Mouse (Mus musculus): ENCODE data around the gene Paqr8. TPM values are rescaled to one million over a fixed set of nuclear protein-coding genes. Genes with fewer than 3 reads are reported as not detected.

Paqr8 gene
- polyA plus RNA-seq, 1 experiment from 2014 or later: 5.2 TPM

GRCm38 (mm10) chr1:20941857-20942256 is 51.5 kb downstream of the Paqr8 start:
- Histone ChIP-seq H3K9me3 (ENCODE audit: low read length) (0 out of 2 replicates have a peak, but pooled peaks cover 3% of the 10 kb centered on the region), H3K4me1 (ENCODE audit: insufficient read depth, low read length) (no peaks in the 10 kb centered on the region), H3K27ac (ENCODE audit: low read length) (no peak overlapping the region), H3K9ac (replicated peaks; ENCODE audit: low read length) (no peak overlapping the region), H3K4me3 (ENCODE audit: low read length) (no peak overlapping the region), H3K27me3 (ENCODE audit: insufficient read depth, low read length) (no peaks in the 10 kb centered on the region), H3K36me3 (ENCODE audit: insufficient read depth, low read length) (no peaks in the 10 kb centered on the region), H3K4me2 (replicated peaks; ENCODE audit: low read depth, low read length) (no peak overlapping the region)
- WGBS: 43% methylated on average over 7 of the region's 7 CpGs
- ATAC-seq (ENCODE audit: low FRiP score, low TSS enrichment): peak; percentile 37

DNA sequence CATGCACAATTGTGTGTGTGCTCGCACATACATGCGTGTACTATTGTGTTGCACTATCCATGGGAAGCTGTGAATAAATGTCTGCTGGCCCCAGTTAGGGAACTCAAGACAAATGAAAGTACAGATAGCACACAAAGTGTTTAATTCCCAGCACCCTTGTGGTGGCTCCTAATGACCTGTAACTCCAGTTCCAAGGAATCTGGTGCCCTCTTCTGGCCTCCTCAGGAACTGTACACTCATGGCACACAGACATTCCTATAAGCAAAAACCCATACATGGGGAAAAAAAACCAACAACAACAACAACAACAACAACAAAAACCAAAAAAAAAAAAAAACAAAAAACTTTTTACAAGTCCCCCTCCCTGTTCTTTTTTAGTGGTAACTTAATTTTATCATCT is 52.6 kb downstream of the Paqr8 start:
- WGBS: 96% methylated on average over 2 of the region's 2 CpGs
- Histone ChIP-seq H3K27ac (ENCODE audit: low read length) (no peak overlapping the region), H3K27me3 (ENCODE audit: insufficient read depth, low read length) (no peaks in the 10 kb centered on the region), H3K9ac (replicated peaks; ENCODE audit: low read length) (no peak overlapping the region), H3K9me3 (ENCODE audit: low read length) (0 out of 2 replicates have a peak, but pooled peaks cover 3% of the 10 kb centered on the region), H3K4me3 (ENCODE audit: low read length) (no peak overlapping the region), H3K4me2 (replicated peaks; ENCODE audit: low read depth, low read length) (no peak overlapping the region), H3K36me3 (ENCODE audit: insufficient read depth, low read length) (no peaks in the 10 kb centered on the region), H3K4me1 (ENCODE audit: insufficient read depth, low read length) (no peaks in the 10 kb centered on the region)
- ATAC-seq (ENCODE audit: low FRiP score, low TSS enrichment): no peak

DNA sequence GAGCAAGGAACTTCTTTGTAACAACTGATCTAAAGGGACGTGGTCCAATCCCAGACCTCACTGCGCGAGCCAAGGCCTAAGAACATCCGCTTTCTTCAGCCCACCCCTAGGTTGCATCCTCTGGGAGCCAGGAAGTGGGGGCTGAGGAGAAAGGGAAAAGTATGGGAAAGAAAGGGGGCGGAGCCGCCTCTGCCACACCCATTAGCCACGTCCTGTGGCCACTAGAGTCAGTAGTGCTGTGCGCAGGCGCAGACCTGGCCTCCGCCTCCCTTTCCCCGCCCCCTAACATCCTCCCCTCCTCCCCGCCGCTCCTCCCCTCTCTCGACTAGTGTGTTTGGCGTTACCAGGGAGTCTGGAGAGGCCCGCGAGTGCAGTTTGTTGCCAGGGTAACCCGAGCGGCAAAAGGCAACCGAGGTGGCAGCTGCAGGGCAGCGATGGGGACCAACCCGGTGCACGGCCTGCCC is 60.9 kb downstream of the Paqr8 start, which contains the start of gene Efhc1:
Efhc1 (plus strand) TSS at position 327 of the 464 bp plus-strand sequence.
- Histone ChIP-seq H3K27me3 (ENCODE audit: insufficient read depth, low read length) (no peaks in the 10 kb centered on the region), H3K4me2 (replicated peaks; ENCODE audit: low read depth, low read length) (peak within 1 kb of the TSS; percentile 72), H3K9ac (replicated peaks; ENCODE audit: low read length) (peak within 1 kb of the TSS; percentile 53), H3K4me1 (ENCODE audit: insufficient read depth, low read length) (peaks cover 12% of the 10 kb centered on the region), H3K36me3 (ENCODE audit: insufficient read depth, low read length) (no peaks in the 10 kb centered on the region), H3K4me3 (ENCODE audit: low read length) (peak within 1 kb of the TSS; percentile 56), H3K9me3 (ENCODE audit: low read length) (no peaks in the 10 kb centered on the region), H3K27ac (ENCODE audit: low read length) (peak within 1 kb of the TSS; percentile 56)
- ATAC-seq (ENCODE audit: low FRiP score, low TSS enrichment): peak; percentile 98
- under 1% methylated on average over 22 of the region's 23 CpGs for WGBS

DNA sequence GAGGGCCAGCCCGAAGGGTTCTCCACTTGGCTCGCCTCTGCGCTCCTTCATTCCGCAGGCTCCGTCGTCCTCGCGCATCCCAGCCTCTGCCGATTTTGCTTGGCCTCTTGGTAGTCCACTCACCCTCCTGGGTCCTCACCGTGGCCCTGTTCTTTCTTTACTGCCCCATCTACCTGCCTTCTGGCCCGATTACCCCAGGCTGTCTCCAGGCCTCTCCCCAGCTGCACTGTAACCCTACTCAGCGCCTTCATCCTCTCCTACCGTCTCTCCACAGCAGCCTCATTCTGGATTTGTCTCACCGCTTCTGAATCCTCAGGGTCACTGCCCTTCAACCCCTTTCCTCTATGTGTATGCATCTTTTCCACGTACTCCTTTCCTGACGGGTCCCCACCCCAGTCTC is 61.4 kb downstream of the Paqr8 start:
- H3K4me2 ChIP-seq (replicated peaks; ENCODE audit: low read depth, low read length): peak overlapping the region; percentile 72
- peak overlapping the region; percentile 53 for H3K9ac ChIP-seq (replicated peaks; ENCODE audit: low read length)
- H3K4me1 ChIP-seq (ENCODE audit: insufficient read depth, low read length): peaks cover 12% of the 10 kb centered on the region
- ATAC-seq (ENCODE audit: low FRiP score, low TSS enrichment): peak; percentile 72; the same call in 1 of the 2 replicates
- H3K27ac ChIP-seq (ENCODE audit: low read length): no peak overlapping the region
- no peaks in the 10 kb centered on the region for H3K9me3 ChIP-seq (ENCODE audit: low read length)
- peak overlapping the region; percentile 56 for H3K4me3 ChIP-seq (ENCODE audit: low read length)
- 5% methylated on average over 16 of the region's 16 CpGs for WGBS
- H3K36me3 ChIP-seq (ENCODE audit: insufficient read depth, low read length): no peaks in the 10 kb centered on the region
- no peaks in the 10 kb centered on the region for H3K27me3 ChIP-seq (ENCODE audit: insufficient read depth, low read length)

- Histone ChIP-seq H3K4me2 (replicated peaks; ENCODE audit: low read depth, low read length) (no peak overlapping the region), H3K9ac (replicated peaks; ENCODE audit: low read length) (no peak overlapping the region), H3K4me1 (ENCODE audit: insufficient read depth, low read length) (peaks cover 12% of the 10 kb centered on the region), H3K9me3 (ENCODE audit: low read length) (no peaks in the 10 kb centered on the region), H3K4me3 (ENCODE audit: low read length) (no peak overlapping the region), H3K27ac (ENCODE audit: low read length) (no peak overlapping the region), H3K27me3 (ENCODE audit: insufficient read depth, low read length) (no peaks in the 10 kb centered on the region), H3K36me3 (ENCODE audit: insufficient read depth, low read length) (no peaks in the 10 kb centered on the region)
- ATAC-seq (ENCODE audit: low FRiP score, low TSS enrichment): no peak
- WGBS: 82% methylated on average over 3 of the region's 3 CpGs
Observed at GRCm38 (mm10) chr1:20954876-20955275, 64.5 kb downstream of the Paqr8 start.

DNA sequence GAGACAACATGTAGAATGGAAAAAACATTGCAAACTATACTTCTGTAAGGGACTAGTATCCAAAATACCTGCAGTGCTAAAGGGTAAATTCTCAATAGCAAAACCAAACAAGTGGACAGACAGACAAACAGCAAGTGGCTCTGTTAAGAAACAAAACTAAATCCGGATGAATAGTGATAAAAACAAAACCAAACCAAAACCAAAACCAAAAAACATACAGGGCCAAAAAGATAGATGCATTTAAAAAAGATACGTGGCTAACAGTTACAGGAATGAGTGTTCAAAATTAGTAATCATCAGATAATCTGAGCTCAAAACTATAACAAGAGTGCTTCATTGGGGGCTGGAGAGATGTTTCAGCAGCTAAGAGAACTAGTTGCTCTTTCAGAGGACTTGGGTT is 79.2 kb downstream of the Paqr8 start:
- H3K36me3 ChIP-seq (ENCODE audit: insufficient read depth, low read length): no peaks in the 10 kb centered on the region
- H3K4me1 ChIP-seq (ENCODE audit: insufficient read depth, low read length): no peaks in the 10 kb centered on the region
- H3K4me3 ChIP-seq (ENCODE audit: low read length): no peak overlapping the region
- no peaks in the 10 kb centered on the region for H3K27me3 ChIP-seq (ENCODE audit: insufficient read depth, low read length)
- 94% methylated on average over 2 of the region's 2 CpGs for WGBS
- no peaks in the 10 kb centered on the region for H3K9me3 ChIP-seq (ENCODE audit: low read length)
- H3K9ac ChIP-seq (replicated peaks; ENCODE audit: low read length): no peak overlapping the region
- H3K4me2 ChIP-seq (replicated peaks; ENCODE audit: low read depth, low read length): no peak overlapping the region
- H3K27ac ChIP-seq (ENCODE audit: low read length): no peak overlapping the region
- no peak for ATAC-seq (ENCODE audit: low FRiP score, low TSS enrichment)

DNA sequence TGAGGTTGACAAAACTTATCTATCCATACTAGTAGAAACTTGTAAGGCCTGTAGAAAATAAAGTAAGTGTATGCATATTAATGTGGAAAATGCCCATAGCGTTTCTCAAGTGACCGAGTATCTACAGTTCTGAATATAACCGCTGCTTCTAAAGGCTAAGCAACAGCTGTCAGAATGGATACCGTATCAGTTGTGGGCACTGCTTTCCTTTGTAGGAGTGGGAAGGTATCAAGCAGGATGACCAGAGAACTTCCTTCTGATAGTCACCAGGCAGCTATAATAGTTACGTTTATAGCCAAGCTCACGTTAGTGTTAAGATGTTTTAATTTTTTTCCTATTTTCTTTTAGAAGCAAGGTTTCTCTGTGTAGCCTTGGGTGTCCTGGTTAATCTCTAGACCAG is 83.0 kb downstream of the Paqr8 start:
- no peaks in the 10 kb centered on the region for H3K4me1 ChIP-seq (ENCODE audit: insufficient read depth, low read length)
- H3K9ac ChIP-seq (replicated peaks; ENCODE audit: low read length): no peak overlapping the region
- H3K4me3 ChIP-seq (ENCODE audit: low read length): no peak overlapping the region
- H3K4me2 ChIP-seq (replicated peaks; ENCODE audit: low read depth, low read length): no peak overlapping the region
- H3K27me3 ChIP-seq (ENCODE audit: insufficient read depth, low read length): no peaks in the 10 kb centered on the region
- H3K27ac ChIP-seq (ENCODE audit: low read length): no peak overlapping the region
- WGBS: 94% methylated on average over 6 of the region's 6 CpGs
- ATAC-seq (ENCODE audit: low FRiP score, low TSS enrichment): no peak
- H3K9me3 ChIP-seq (ENCODE audit: low read length): no peaks in the 10 kb centered on the region
- H3K36me3 ChIP-seq (ENCODE audit: insufficient read depth, low read length): no peaks in the 10 kb centered on the region

DNA sequence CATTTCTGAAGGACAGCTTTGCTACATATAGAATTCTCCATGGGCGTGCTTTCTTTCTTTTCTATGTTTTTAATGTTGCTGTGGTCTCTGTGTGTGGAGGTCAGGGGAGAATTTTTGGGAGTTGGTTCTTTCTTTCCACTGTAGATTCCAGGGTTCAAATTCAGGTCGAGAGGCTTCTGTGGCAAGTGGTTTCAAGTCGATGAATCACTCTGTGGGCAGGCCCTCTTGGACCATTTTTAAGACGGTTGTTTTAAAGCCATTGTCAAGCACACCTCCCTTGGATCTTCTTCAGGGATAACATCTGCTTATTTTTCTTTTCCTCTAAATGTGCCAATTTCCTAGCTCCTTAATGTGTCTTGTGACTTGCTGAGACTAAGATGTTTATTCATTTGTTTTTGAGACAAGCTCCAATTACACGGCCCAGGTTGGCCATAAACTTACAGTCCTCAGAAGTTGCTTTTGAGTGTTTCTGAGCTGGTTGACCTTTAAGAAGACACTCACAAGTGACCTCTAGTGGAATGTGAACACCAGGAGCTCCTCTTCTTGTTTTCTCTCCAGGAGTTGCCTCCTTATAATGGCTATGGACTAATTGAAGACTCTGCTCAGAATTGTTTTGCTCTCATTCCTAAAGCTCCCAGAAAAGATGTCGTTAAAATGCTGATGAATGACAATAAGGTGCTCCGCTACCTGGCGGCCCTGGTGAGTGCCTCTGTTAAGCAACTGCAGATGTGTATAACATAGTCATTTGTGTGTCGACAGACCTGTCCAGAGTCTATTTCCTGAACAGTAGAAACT is 84.1 kb downstream of the Paqr8 start:
- Histone ChIP-seq H3K9ac (replicated peaks; ENCODE audit: low read length) (no peak overlapping the region), H3K4me2 (replicated peaks; ENCODE audit: low read depth, low read length) (no peak overlapping the region), H3K4me1 (ENCODE audit: insufficient read depth, low read length) (no peaks in the 10 kb centered on the region), H3K4me3 (ENCODE audit: low read length) (no peak overlapping the region), H3K27me3 (ENCODE audit: insufficient read depth, low read length) (no peaks in the 10 kb centered on the region), H3K36me3 (ENCODE audit: insufficient read depth, low read length) (no peaks in the 10 kb centered on the region), H3K9me3 (ENCODE audit: low read length) (no peaks in the 10 kb centered on the region), H3K27ac (ENCODE audit: low read length) (no peak overlapping the region)
- no peak for ATAC-seq (ENCODE audit: low FRiP score, low TSS enrichment)
- 47% methylated on average over 9 of the region's 9 CpGs for WGBS

DNA sequence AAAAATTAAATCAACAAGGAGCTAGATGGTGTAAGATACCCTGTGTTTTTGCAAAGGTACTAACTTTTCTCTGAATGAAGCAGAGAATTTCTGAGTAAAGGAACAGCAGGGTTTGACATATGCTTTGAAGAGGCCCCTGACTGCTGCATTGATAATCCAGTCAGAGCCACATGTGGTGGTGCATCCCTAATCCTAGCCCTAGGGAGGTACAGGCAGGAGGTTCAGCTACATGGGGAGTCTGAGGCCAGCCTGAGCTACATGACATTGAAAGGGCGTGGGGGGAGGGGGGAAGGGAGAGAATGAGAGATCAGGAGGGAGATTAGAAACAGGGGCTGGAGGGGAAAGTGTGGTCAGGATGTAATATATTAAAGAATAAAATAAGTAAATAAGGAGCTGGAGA is 90.1 kb downstream of the Paqr8 start:
- WGBS: 71% methylated on average over 1 of the region's 1 CpGs

DNA sequence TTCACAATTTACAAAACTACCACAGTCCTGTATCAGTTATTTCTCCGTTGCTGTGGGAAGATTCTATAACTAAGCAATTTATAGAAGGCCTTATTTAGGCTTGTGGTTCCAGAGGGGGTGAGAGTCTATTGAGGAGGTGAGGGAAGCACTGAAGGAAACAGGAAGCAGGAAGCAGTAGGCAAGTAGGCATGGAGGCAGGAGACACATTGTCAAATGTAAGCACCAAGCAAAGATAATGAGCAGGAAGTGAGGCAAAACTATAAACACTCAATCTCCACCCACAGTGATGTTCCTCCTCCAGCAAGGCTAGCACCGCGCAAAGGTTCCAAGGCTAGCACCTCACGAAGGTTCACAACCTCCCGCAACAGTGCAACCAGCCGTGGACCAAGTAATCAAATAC is 91.4 kb downstream of the Paqr8 start:
- Histone ChIP-seq H3K4me2 (replicated peaks; ENCODE audit: low read depth, low read length) (no peak overlapping the region), H3K36me3 (ENCODE audit: insufficient read depth, low read length) (no peaks in the 10 kb centered on the region), H3K4me3 (ENCODE audit: low read length) (no peak overlapping the region), H3K9me3 (ENCODE audit: low read length) (no peaks in the 10 kb centered on the region), H3K9ac (replicated peaks; ENCODE audit: low read length) (no peak overlapping the region), H3K27me3 (ENCODE audit: insufficient read depth, low read length) (no peaks in the 10 kb centered on the region), H3K4me1 (ENCODE audit: insufficient read depth, low read length) (no peaks in the 10 kb centered on the region), H3K27ac (ENCODE audit: low read length) (no peak overlapping the region)
- no peak for ATAC-seq (ENCODE audit: low FRiP score, low TSS enrichment)
- 90% methylated on average over 6 of the region's 6 CpGs for WGBS

More for the DNA sequence above, 90.1 kb downstream of the Paqr8 start:
- no peak for ATAC-seq (ENCODE audit: low FRiP score, low TSS enrichment)
- H3K36me3 ChIP-seq (ENCODE audit: insufficient read depth, low read length): no peaks in the 10 kb centered on the region
- H3K9ac ChIP-seq (replicated peaks; ENCODE audit: low read length): no peak overlapping the region
- H3K27ac ChIP-seq (ENCODE audit: low read length): no peak overlapping the region
- H3K4me3 ChIP-seq (ENCODE audit: low read length): no peak overlapping the region
- no peaks in the 10 kb centered on the region for H3K27me3 ChIP-seq (ENCODE audit: insufficient read depth, low read length)
- H3K4me1 ChIP-seq (ENCODE audit: insufficient read depth, low read length): no peaks in the 10 kb centered on the region
- no peak overlapping the region for H3K4me2 ChIP-seq (replicated peaks; ENCODE audit: low read depth, low read length)
- H3K9me3 ChIP-seq (ENCODE audit: low read length): no peaks in the 10 kb centered on the region
